ENCODE assay signal across 9 mouse cellular contexts in genomic region chr13:32312663-32313062, GRCm38 (mm10). TPM values are rescaled to one million over a fixed set of nuclear protein-coding genes. Genes with fewer than 3 reads are reported as not detected.
DNase-seq lines count a peak whose midpoint lies in the region; ATAC-seq and TF ChIP-seq lines count a peak whose summit lies in the region.
"Had no signal": no experiment of that assay in that cellular context is flagged by ENCODE, and none has a peak within 500 bp of the region (broad histone marks: within the 10 kb centered on the region; RNA-seq: fewer than 3 reads in every experiment).

No protein-coding gene starts in this region.

- no peak for DNase-seq in forebrain, postnatal 0 days
- DNase-seq in forebrain, embryonic 10.5 days (ENCODE audit: extremely low spot score, low spot score), result no peak
- DNase-seq in adrenal gland, postnatal 36 days, result peak; percentile 52 to 79
- DNase-seq in frontal cortex, postnatal 10 days (ENCODE audit: low spot score in 2 of 2), result peak; percentile 8 to 10
- peak; percentile 45 to 64 for DNase-seq in kidney, postnatal 4 days
- peak; percentile 47 for DNase-seq in stomach, postnatal 0 days (ENCODE audit: low spot score)

- no peaks in the 10 kb centered on the region for H3K4me1 ChIP-seq in forebrain, postnatal 0 days (ENCODE audit: insufficient read depth)
- H3K4me1 ChIP-seq in forebrain, embryonic 10.5 days, result no peaks in the 10 kb centered on the region
- no peaks in the 10 kb centered on the region for H3K4me1 ChIP-seq in stomach, postnatal 0 days (replicated peaks; ENCODE audit: control insufficient read depth, insufficient read depth)

- no peaks in the 10 kb centered on the region for H3K79me3 ChIP-seq in C2C12 (ENCODE audit: low read depth)

- 74% methylated on average over 3 of the region's 3 CpGs for WGBS in forebrain, postnatal 0 days
- 78% methylated on average over 3 of the region's 3 CpGs for WGBS in forebrain, embryonic 10.5 days
- 63% methylated on average over 3 of the region's 3 CpGs for WGBS in stomach, postnatal 0 days

- no peak overlapping the region for H3ac ChIP-seq in C2C12 (ENCODE audit: control insufficient read depth, insufficient read length, low read depth)

- ATAC-seq in forebrain, postnatal 0 days, result no peak
- peak; percentile 97 for ATAC-seq in megakaryocyte, adult 5-6 weeks (ENCODE audit: poor library complexity, severe bottlenecking)
- peak; percentile 63 for ATAC-seq in stomach, postnatal 0 days (ENCODE audit: low FRiP score, low TSS enrichment)

- H3K27ac ChIP-seq in forebrain, postnatal 0 days (ENCODE audit: low read depth, low read length), result no peak overlapping the region
- no peak overlapping the region for H3K27ac ChIP-seq in forebrain, embryonic 10.5 days
- H3K27ac ChIP-seq in stomach, postnatal 0 days (replicated peaks), result no peak overlapping the region
- H3K27ac ChIP-seq: limb, embryonic 12.5 days had no signal

- no peak for TF ChIP-seq EP300 in stomach, postnatal 0 days (optimal IDR thresholded peaks at IDR 0.05)

- H3K4me2 ChIP-seq in forebrain, postnatal 0 days (ENCODE audit: low read depth), result no peak overlapping the region
- no peak overlapping the region for H3K4me2 ChIP-seq in stomach, postnatal 0 days (replicated peaks; ENCODE audit: low read depth)
- H3K4me2 ChIP-seq: limb, embryonic 12.5 days had no signal

- H3K4me3 ChIP-seq in forebrain, postnatal 0 days (ENCODE audit: low read depth, low read length), result no peak overlapping the region
- no peak overlapping the region for H3K4me3 ChIP-seq in forebrain, embryonic 10.5 days
- H3K4me3 ChIP-seq in C2C12 (ENCODE audit: insufficient read depth, poor library complexity, severe bottlenecking), result no peak overlapping the region
- no peak overlapping the region for H3K4me3 ChIP-seq in stomach, postnatal 0 days (ENCODE audit: low read depth, low read length)
- H3K4me3 ChIP-seq: limb, embryonic 12.5 days had no signal

- TF ChIP-seq CTCF in forebrain, postnatal 0 days (IDR thresholded peaks at IDR 0.05; ENCODE audit: low read depth), result peak; percentile 62
- TF ChIP-seq CTCF in C2C12 (IDR thresholded peaks at IDR 0.05; ENCODE audit: control insufficient read depth, insufficient read depth, insufficient read length), result peak; percentile 42
- peak; percentile 87 for TF ChIP-seq CTCF in stomach, postnatal 0 days (IDR thresholded peaks at IDR 0.05; ENCODE audit: low read depth)

- no peaks in the 10 kb centered on the region for H3K79me2 ChIP-seq in C2C12 (ENCODE audit: control insufficient read depth, insufficient read depth)

- H3K36me3 ChIP-seq in forebrain, postnatal 0 days (ENCODE audit: insufficient read depth), result no peaks in the 10 kb centered on the region
- H3K36me3 ChIP-seq in forebrain, embryonic 10.5 days (replicated peaks), result no peaks in the 10 kb centered on the region
- no peaks in the 10 kb centered on the region for H3K36me3 ChIP-seq in C2C12 (ENCODE audit: control insufficient read depth, insufficient read depth)
- no peaks in the 10 kb centered on the region for H3K36me3 ChIP-seq in stomach, postnatal 0 days (ENCODE audit: control insufficient read depth, insufficient read depth, low read length)
- H3K36me3 ChIP-seq: limb, embryonic 12.5 days had no signal

- no peaks in the 10 kb centered on the region for H3K9me3 ChIP-seq in forebrain, postnatal 0 days (ENCODE audit: low read length)
- no peaks in the 10 kb centered on the region for H3K9me3 ChIP-seq in forebrain, embryonic 10.5 days
- H3K9me3 ChIP-seq in stomach, postnatal 0 days (ENCODE audit: control insufficient read depth, low read length), result no peaks in the 10 kb centered on the region
- H3K9me3 ChIP-seq: limb, embryonic 12.5 days had no signal

- H3K9ac ChIP-seq in forebrain, postnatal 0 days, result no peak overlapping the region
- H3K9ac ChIP-seq in stomach, postnatal 0 days (ENCODE audit: low read length), result no peak overlapping the region
- H3K9ac ChIP-seq: limb, embryonic 12.5 days had no signal

- no peaks in the 10 kb centered on the region for H3K27me3 ChIP-seq in forebrain, postnatal 0 days (ENCODE audit: insufficient read depth, low read length)
- no peaks in the 10 kb centered on the region for H3K27me3 ChIP-seq in forebrain, embryonic 10.5 days (ENCODE audit: poor library complexity, severe bottlenecking)
- H3K27me3 ChIP-seq in C2C12 (ENCODE audit: control insufficient read depth, insufficient read depth, insufficient read length), result no peaks in the 10 kb centered on the region
- H3K27me3 ChIP-seq in stomach, postnatal 0 days (ENCODE audit: control insufficient read depth, insufficient read depth, low read length), result no peaks in the 10 kb centered on the region
- H3K27me3 ChIP-seq: limb, embryonic 12.5 days had no signal

TF ChIP-seq in C2C12, 6 proteins besides CTCF, POLR2A, EP300 and RAD21:
- TF ChIP-seq USF1 (IDR thresholded peaks at IDR 0.05; ENCODE audit: low read depth), result no peak
- peak; percentile 79 for TF ChIP-seq CEBPB (IDR thresholded peaks at IDR 0.05; ENCODE audit: low read depth)

RNA-seq across cellular contexts. Expression of gene Gmds, which starts 25.9 kb away (rescaled TPM):
- total RNA-seq in forebrain, postnatal 0 days (2014; rRNA removed), result 17.2 and 18.6 TPM in 2 replicates
- 35.1 and 35.3 TPM in 2 replicates for polyA plus RNA-seq in forebrain, postnatal 0 days (2015; fragmentation: Nextera tagmentation; extraction: Ambion mirVana)
- polyA plus RNA-seq in forebrain, embryonic 10.5 days (2016; fragmentation: Nextera tagmentation; extraction: Ambion mirVana), result 28.4 and 28.6 TPM in 2 replicates
- polyA plus RNA-seq in C2C12 (2012; fragmentation: generic; extraction: Trizol), result 21.1 TPM
- total RNA-seq in adrenal gland, postnatal 36 days (2021), result 1 to 10 TPM; 4.9 to 5.4 TPM
- 6.9 and 10.9 TPM in 2 replicates for total RNA-seq in megakaryocyte, adult 5-6 weeks (2015)
- total RNA-seq in megakaryocyte, adult 5-6 weeks (2017), result 7.8 and 12.1 TPM in 2 replicates
- 101 and 102 TPM in 2 replicates for polyA plus RNA-seq in stomach, postnatal 0 days (2015; fragmentation: Nextera tagmentation; extraction: Ambion mirVana)

Comparison
In these comparisons a context has a peak if more than half of its experiments do, and no peak if none do; other contexts are left out.
1. DNase-seq: peak in adrenal gland, postnatal 36 days (2 of 2), frontal cortex, postnatal 10 days (2 of 2), kidney, postnatal 4 days (2 of 2) and stomach, postnatal 0 days (single experiment); none in forebrain, postnatal 0 days (single experiment) and forebrain, embryonic 10.5 days (single experiment).
2. Peak in every context shown above with its lines, with median percentiles within 50 percentile points of each other: CTCF ChIP-seq.